Comparison of ENCODE assay signal across 21 mouse cellular contexts in genomic region chr5:65755859-65756258, GRCm38 (mm10). TPM values are rescaled to one million over a fixed set of nuclear protein-coding genes. Genes with fewer than 3 reads are reported as not detected.
DNase-seq lines count a peak whose midpoint lies in the region; ATAC-seq lines count a peak whose summit lies in the region.
"Had no signal": no experiment of that assay in that cellular context is flagged by ENCODE, and none has a peak within 500 bp of the region (broad histone marks: within the 10 kb centered on the region; RNA-seq: fewer than 3 reads in every experiment).

No protein-coding gene starts in this region.

- no peak overlapping the region for H3K27ac ChIP-seq in heart, embryonic 10.5 days
- H3K27ac ChIP-seq in midbrain, embryonic 11.5 days (ENCODE audit: low read depth, low read length): no peak overlapping the region
- H3K27ac ChIP-seq in midbrain, embryonic 13.5 days: no peak overlapping the region
- H3K27ac ChIP-seq: gastrocnemius, adult 2 months; hindbrain, embryonic 13.5 days; limb, embryonic 10.5 days; midbrain, embryonic 12.5 days; stomach, postnatal 0 days had no signal

- H3K4me3 ChIP-seq in heart, embryonic 10.5 days: no peak overlapping the region
- no peak overlapping the region for H3K4me3 ChIP-seq in midbrain, embryonic 11.5 days (ENCODE audit: low read depth, low read length)
- H3K4me3 ChIP-seq in midbrain, embryonic 13.5 days (replicated peaks): no peak overlapping the region
- H3K4me3 ChIP-seq: gastrocnemius, adult 2 months; hindbrain, embryonic 13.5 days; limb, embryonic 10.5 days; midbrain, embryonic 12.5 days had no signal

- WGBS in heart, embryonic 10.5 days: 74% methylated on average over 5 of the region's 5 CpGs
- 93% methylated on average over 5 of the region's 5 CpGs for WGBS in midbrain, embryonic 11.5 days
- WGBS in midbrain, embryonic 13.5 days: 93% methylated on average over 5 of the region's 5 CpGs

- H3K4me1 ChIP-seq in heart, embryonic 10.5 days: peaks cover 4% of the 10 kb centered on the region; the same call in 1 of the 2 replicates
- H3K4me1 ChIP-seq in midbrain, embryonic 11.5 days (ENCODE audit: control insufficient read depth, insufficient read depth, low read length): no peaks in the 10 kb centered on the region
- no peaks in the 10 kb centered on the region for H3K4me1 ChIP-seq in midbrain, embryonic 13.5 days (replicated peaks)
- H3K4me1 ChIP-seq: hindbrain, embryonic 13.5 days; limb, embryonic 10.5 days; midbrain, embryonic 12.5 days had no signal

- H3K9ac ChIP-seq in midbrain, embryonic 11.5 days (ENCODE audit: low read length): no peak overlapping the region
- no peak overlapping the region for H3K9ac ChIP-seq in midbrain, embryonic 13.5 days (replicated peaks)
- H3K9ac ChIP-seq: hindbrain, embryonic 13.5 days; liver, postnatal 0 days; midbrain, embryonic 12.5 days had no signal

- no peaks in the 10 kb centered on the region for H3K9me3 ChIP-seq in heart, embryonic 10.5 days
- no peaks in the 10 kb centered on the region for H3K9me3 ChIP-seq in midbrain, embryonic 11.5 days (ENCODE audit: control insufficient read depth, low read length)
- H3K9me3 ChIP-seq in midbrain, embryonic 13.5 days: no peaks in the 10 kb centered on the region
- H3K9me3 ChIP-seq: hindbrain, embryonic 13.5 days; limb, embryonic 10.5 days; midbrain, embryonic 12.5 days had no signal

- DNase-seq in adrenal gland, postnatal 10 days: peak; percentile 47
- no peak for DNase-seq in adrenal gland, postnatal 36 days
- peak; percentile 66 to 67 for DNase-seq in heart, adult 18-20 months
- no peak for DNase-seq in heart, embryonic 10.5 days (ENCODE audit: low spot score)
- peak; percentile 12 for DNase-seq in midbrain, embryonic 11.5 days (ENCODE audit: low spot score, missing footprints)
- DNase-seq in heart, postnatal 4 days: peak; percentile 63
- DNase-seq in thymus, postnatal 4 days: no peak
- DNase-seq: cerebellum, adult 11-12 months; gastrocnemius, adult 2 months; kidney, adult 11 months; kidney, postnatal 10 days; liver; liver, postnatal 0 days; right cerebral cortex, postnatal 14 days had no signal

- H3K4me2 ChIP-seq in midbrain, embryonic 11.5 days: no peak overlapping the region
- H3K4me2 ChIP-seq in midbrain, embryonic 13.5 days (replicated peaks): no peak overlapping the region
- H3K4me2 ChIP-seq: hindbrain, embryonic 13.5 days; midbrain, embryonic 12.5 days had no signal

- H3K36me3 ChIP-seq in heart, embryonic 10.5 days: no peaks in the 10 kb centered on the region
- no peaks in the 10 kb centered on the region for H3K36me3 ChIP-seq in midbrain, embryonic 11.5 days (ENCODE audit: control insufficient read depth, insufficient read depth, low read length)
- no peaks in the 10 kb centered on the region for H3K36me3 ChIP-seq in midbrain, embryonic 13.5 days
- H3K36me3 ChIP-seq: hindbrain, embryonic 13.5 days; midbrain, embryonic 12.5 days had no signal

- no peak for ATAC-seq in midbrain, embryonic 11.5 days (ENCODE audit: low FRiP score)
- no peak for ATAC-seq in midbrain, embryonic 13.5 days
- ATAC-seq: forebrain, embryonic 14.5 days; liver, postnatal 0 days; lung, postnatal 0 days had no signal

- H3K27me3 ChIP-seq in heart, embryonic 10.5 days (ENCODE audit: insufficient read depth, poor library complexity, severe bottlenecking): no peaks in the 10 kb centered on the region
- no peaks in the 10 kb centered on the region for H3K27me3 ChIP-seq in midbrain, embryonic 11.5 days (ENCODE audit: control insufficient read depth, insufficient read depth, low read length)
- no peaks in the 10 kb centered on the region for H3K27me3 ChIP-seq in midbrain, embryonic 13.5 days
- H3K27me3 ChIP-seq: hindbrain, embryonic 13.5 days; midbrain, embryonic 12.5 days had no signal

RNA-seq across cellular contexts. Expression of gene N4bp2, which starts 7.5 kb away (rescaled TPM):
- total RNA-seq in adrenal gland, postnatal 10 days (2021): 10 to 100 TPM; 26.0 to 31.2 TPM
- 10 to 100 TPM; 11.7 to 16.6 TPM for total RNA-seq in adrenal gland, postnatal 36 days (2021)
- 10 to 100 TPM in 1 of 2 experiments, 1 to 10 TPM in 1; 9.8 to 11.5 TPM for total RNA-seq in heart, adult 18-20 months (2021)
- polyA plus RNA-seq in heart, embryonic 10.5 days (2016; fragmentation: Nextera tagmentation; extraction: Ambion mirVana): 31.6 and 33.1 TPM in 2 replicates
- polyA plus RNA-seq in midbrain, embryonic 11.5 days (2014; fragmentation: Nextera tagmentation; extraction: Ambion mirVana): 40.1 and 43.1 TPM in 2 replicates
- 26.3 and 27.0 TPM in 2 replicates for polyA plus RNA-seq in midbrain, embryonic 13.5 days (2015; fragmentation: Nextera tagmentation; extraction: Ambion mirVana)
- total RNA-seq in heart, postnatal 4 days (2021): 10 to 100 TPM; 33.7 to 36.6 TPM

RNA-seq across cellular contexts. Expression of gene Pds5a, which starts 57.8 kb away (rescaled TPM):
- total RNA-seq in adrenal gland, postnatal 10 days (2021): 100 to 1,000 TPM in 1 of 2 experiments, 10 to 100 TPM in 1; 81.9 to 110 TPM
- 10 to 100 TPM; 91.0 to 91.5 TPM for total RNA-seq in adrenal gland, postnatal 36 days (2021)
- 10 to 100 TPM; 56.6 to 56.7 TPM for total RNA-seq in heart, adult 18-20 months (2021)
- polyA plus RNA-seq in heart, embryonic 10.5 days (2016; fragmentation: Nextera tagmentation; extraction: Ambion mirVana): 53.6 and 69.2 TPM in 2 replicates
- polyA plus RNA-seq in midbrain, embryonic 11.5 days (2014; fragmentation: Nextera tagmentation; extraction: Ambion mirVana): 127 and 139 TPM in 2 replicates
- 66.2 and 67.6 TPM in 2 replicates for polyA plus RNA-seq in midbrain, embryonic 13.5 days (2015; fragmentation: Nextera tagmentation; extraction: Ambion mirVana)
- 10 to 100 TPM; 88.1 to 93.2 TPM for total RNA-seq in heart, postnatal 4 days (2021)

Comparison
In these comparisons a context has a peak if more than half of its experiments do, and no peak if none do; other contexts are left out.
1. DNase-seq: peak in adrenal gland, postnatal 10 days (single experiment), heart, adult 18-20 months (2 of 2), midbrain, embryonic 11.5 days (single experiment) and heart, postnatal 4 days (single experiment); none in adrenal gland, postnatal 36 days (0 of 2), heart, embryonic 10.5 days (single experiment) and thymus, postnatal 4 days (single experiment).